Mouse (Mus musculus) MEL (cell line): ENCODE measurements at regions not wholly inside any gene's neighbourhood (a gene's known extent, or its start where the extent isn't known, plus 50 kb on each side); places are given as distances from the start of the nearest gene placed in this dataset.

Experiments
- DNase-seq: peaks from one replicate; pipeline ENCODE4 v3.0.0; 2011; ENCODE audit warnings: low read depth, low spot score
- H3K27ac ChIP-seq: 2 replicates; pipeline ENCODE4 v1.5.1; 2012; ENCODE audit warnings: low read depth, mild to moderate bottlenecking, control low read depth, low read length, moderate library complexity; ENCODE audit not compliant: control insufficient read depth
- H3K27me3 ChIP-seq, 2 experiments: fragments of 150-350 bp in 1 of 2; sonication (generic) in 1 of 2; 2 replicates each; pipeline ENCODE4 v1.6.1; 2012; ENCODE audit warnings: low read length in 2 of 2, mild to moderate bottlenecking in 2 of 2, improper control_type of control experiment in 1 of 2, moderate library complexity in 1 of 2; ENCODE audit not compliant: insufficient read depth in 2 of 2, control insufficient read depth in 1 of 2
- H3K36me3 ChIP-seq, 2 experiments: 2 replicates each; pipeline ENCODE4 v1.6.1; 2012 to 2014; ENCODE audit warnings: low read length in 2 of 2, improper control_type of control experiment in 1 of 2, inconsistent platforms in 1 of 2, mild to moderate bottlenecking in 1 of 2; ENCODE audit not compliant: insufficient read depth in 2 of 2, control insufficient read depth in 1 of 2
- H3K4me1 ChIP-seq, 2 experiments: fragments of 150-350 bp in 1 of 2; sonication (generic) in 1 of 2; 2 replicates each; pipeline ENCODE4 v1.6.1; 2012; ENCODE audit warnings: low read length in 2 of 2, improper control_type of control experiment in 1 of 2, mild to moderate bottlenecking in 1 of 2; ENCODE audit not compliant: insufficient read depth in 2 of 2, control insufficient read depth in 1 of 2
- H3K4me3 ChIP-seq, 2 experiments: fragments of 150-350 bp in 1 of 2; sonication (generic) in 1 of 2; 2 replicates each; pipeline ENCODE4 v1.5.1; 2012; ENCODE audit warnings: low read depth in 2 of 2, low read length in 2 of 2, mild to moderate bottlenecking in 2 of 2, moderate library complexity in 2 of 2, control low read depth in 1 of 2, improper control_type of control experiment in 1 of 2; ENCODE audit not compliant: control insufficient read depth in 1 of 2, insufficient read depth in 1 of 2
- H3K79me2 ChIP-seq: 2 replicates; pipeline ENCODE4 v1.6.1; 2012; ENCODE audit warnings: mild to moderate bottlenecking, low read length, moderate library complexity; ENCODE audit not compliant: control insufficient read depth, poor library complexity, insufficient read depth
- H3K9ac ChIP-seq: 2 replicates; pipeline ENCODE4 v1.6.1; 2012; ENCODE audit warnings: low read depth, mild to moderate bottlenecking, control low read depth, low read length, moderate library complexity; ENCODE audit not compliant: control insufficient read depth, poor library complexity, severe bottlenecking
- H3K9me3 ChIP-seq: fragments of 150-350 bp; sonication (generic); replicated peaks from 2 replicates; pipeline ENCODE4 v1.6.1; 2012; ENCODE audit warnings: mild to moderate bottlenecking, low read length, improper control_type of control experiment, moderate library complexity; ENCODE audit not compliant: insufficient read depth
- BHLHE40 ChIP-seq: IDR thresholded peaks from 2 replicates; pipeline ENCODE4 v1.6.1; 2012; ENCODE audit warnings: low read depth, mild to moderate bottlenecking, inconsistent platforms, low read length, improper control_type of control experiment, borderline replicate concordance
- CHD1 ChIP-seq: IDR thresholded peaks from 2 replicates; pipeline ENCODE4 v1.6.1; 2012; ENCODE audit warnings: low read depth, mild to moderate bottlenecking, inconsistent platforms, low read length, improper control_type of control experiment
- CHD2 ChIP-seq: IDR thresholded peaks from 2 replicates; pipeline ENCODE4 v1.6.1; 2011; ENCODE audit warnings: low read length, improper control_type of control experiment
- CTCF ChIP-seq, 3 experiments: IDR thresholded peaks in 2 of 3; conservative IDR thresholded peaks in 1 of 3; 2 replicates each; pipeline ENCODE4 v1.5.1; 2011 to 2012; ENCODE audit warnings: low read length in 3 of 3, low read depth in 2 of 3, mild to moderate bottlenecking in 2 of 3, improper control_type of control experiment in 1 of 3, inconsistent platforms in 1 of 3, mixed read lengths in 1 of 3, moderate library complexity in 1 of 3; ENCODE audit not compliant: control insufficient read depth in 1 of 3, insufficient read depth in 1 of 3, poor library complexity in 1 of 3, severe bottlenecking in 1 of 3
- E2F4 ChIP-seq: IDR thresholded peaks from 2 replicates; pipeline ENCODE4 v1.6.1; 2011; ENCODE audit warnings: low read depth, low read length, improper control_type of control experiment, borderline replicate concordance
- ELF1 ChIP-seq: IDR thresholded peaks from 2 replicates; pipeline ENCODE4 v1.6.1; 2014; ENCODE audit warnings: low read depth, mild to moderate bottlenecking, inconsistent platforms, low read length, improper control_type of control experiment, moderate library complexity
- EP300 ChIP-seq, 2 experiments: IDR thresholded peaks; 2 replicates each; pipeline ENCODE4 v1.6.1; 2011; ENCODE audit warnings: improper control_type of control experiment in 2 of 2, low read length in 2 of 2, low read depth in 1 of 2, mild to moderate bottlenecking in 1 of 2
- ETS1 ChIP-seq: IDR thresholded peaks from 2 replicates; pipeline ENCODE4 v1.6.1; 2012; ENCODE audit warnings: low read depth, mild to moderate bottlenecking, inconsistent platforms, low read length, improper control_type of control experiment, moderate library complexity
- GABPA ChIP-seq: IDR thresholded peaks from 2 replicates; pipeline ENCODE4 v1.6.1; 2012; ENCODE audit warnings: low read depth, mild to moderate bottlenecking, inconsistent platforms, low read length, improper control_type of control experiment, moderate library complexity
- HCFC1 ChIP-seq: IDR thresholded peaks from 2 replicates; pipeline ENCODE4 v1.6.1; 2012; ENCODE audit warnings: low read depth, mild to moderate bottlenecking, inconsistent platforms, low read length, improper control_type of control experiment, moderate library complexity
- KAT2A ChIP-seq: conservative IDR thresholded peaks from 2 replicates; pipeline ENCODE4 v1.6.1; 2012; ENCODE audit warnings: low read depth, low read length, improper control_type of control experiment, inconsistent platforms
- MAFK ChIP-seq: IDR thresholded peaks from 2 replicates; pipeline ENCODE4 v1.6.1; 2011; ENCODE audit warnings: low read depth, mild to moderate bottlenecking, low read length, improper control_type of control experiment, borderline replicate concordance
- MAZ ChIP-seq: IDR thresholded peaks from 2 replicates; pipeline ENCODE4 v1.6.1; 2012; ENCODE audit warnings: low read depth, mild to moderate bottlenecking, inconsistent platforms, low read length, improper control_type of control experiment
- MEF2A ChIP-seq: IDR thresholded peaks from 2 replicates; pipeline ENCODE4 v1.6.1; 2014; ENCODE audit warnings: low read depth, mild to moderate bottlenecking, inconsistent platforms, low read length, improper control_type of control experiment; ENCODE audit not compliant: poor library complexity, insufficient replicate concordance, severe bottlenecking; ENCODE audit errors: extremely low read depth
- MXI1 ChIP-seq: IDR thresholded peaks from 2 replicates; pipeline ENCODE4 v1.6.1; 2011; ENCODE audit warnings: mild to moderate bottlenecking, low read depth, low read length, improper control_type of control experiment
- MYB ChIP-seq: IDR thresholded peaks from 2 replicates; pipeline ENCODE4 v1.6.1; 2011; ENCODE audit warnings: mild to moderate bottlenecking, low read depth, low read length, improper control_type of control experiment
- MYC ChIP-seq: IDR thresholded peaks from 2 replicates; pipeline ENCODE4 v1.6.1; 2011; ENCODE audit warnings: low read depth, mild to moderate bottlenecking, low read length, improper control_type of control experiment, moderate library complexity
- NELFE ChIP-seq: IDR thresholded peaks from 2 replicates; pipeline ENCODE4 v1.6.1; 2011; ENCODE audit warnings: low read depth, low read length, improper control_type of control experiment
- NRF1 ChIP-seq: IDR thresholded peaks from 2 replicates; pipeline ENCODE4 v1.6.1; 2014; ENCODE audit warnings: low read depth, mild to moderate bottlenecking, inconsistent platforms, low read length, improper control_type of control experiment, moderate library complexity; ENCODE audit not compliant: poor library complexity, insufficient read depth, severe bottlenecking
- POLR2AphosphoS2 ChIP-seq: IDR thresholded peaks from 2 replicates; pipeline ENCODE4 v1.6.1; 2011; ENCODE audit warnings: low read length, improper control_type of control experiment
- POLR2AphosphoS5 ChIP-seq: IDR thresholded peaks from 2 replicates; pipeline ENCODE4 v1.6.1; 2012; ENCODE audit warnings: low read depth, borderline replicate concordance, mild to moderate bottlenecking, inconsistent platforms, low read length, moderate library complexity, mixed read lengths
- RAD21 ChIP-seq: IDR thresholded peaks from 2 replicates; pipeline ENCODE4 v1.6.1; 2011; ENCODE audit warnings: mild to moderate bottlenecking, low read depth, low read length, improper control_type of control experiment
- SIN3A ChIP-seq: IDR thresholded peaks from 2 replicates; pipeline ENCODE4 v1.6.1; 2012; ENCODE audit warnings: low read length, improper control_type of control experiment, inconsistent platforms
- SMC3 ChIP-seq: IDR thresholded peaks from 2 replicates; pipeline ENCODE4 v1.6.1; 2011; ENCODE audit warnings: low read depth, low read length, improper control_type of control experiment
- TBP ChIP-seq: IDR thresholded peaks from 2 replicates; pipeline ENCODE4 v1.8.0; 2011; ENCODE audit warnings: low read depth, low read length, improper control_type of control experiment
- TCF12 ChIP-seq: IDR thresholded peaks from 2 replicates; pipeline ENCODE4 v1.6.1; 2014; ENCODE audit warnings: low read depth, mild to moderate bottlenecking, inconsistent platforms, low read length, improper control_type of control experiment, moderate library complexity
- UBTF ChIP-seq: IDR thresholded peaks from 2 replicates; pipeline ENCODE4 v1.6.1; 2012; ENCODE audit warnings: low read depth, mild to moderate bottlenecking, inconsistent platforms, low read length, improper control_type of control experiment, moderate library complexity, borderline replicate concordance; ENCODE audit not compliant: insufficient read depth
- USF2 ChIP-seq, 2 experiments: IDR thresholded peaks; 2 replicates each; pipeline ENCODE4 v1.6.1; 2011 to 2012; ENCODE audit warnings: improper control_type of control experiment in 2 of 2, low read length in 2 of 2, borderline replicate concordance in 1 of 2, inconsistent platforms in 1 of 2, low read depth in 1 of 2, mild to moderate bottlenecking in 1 of 2; ENCODE audit not compliant: insufficient read depth in 1 of 2
- ZKSCAN1 ChIP-seq: IDR thresholded peaks from 2 replicates; pipeline ENCODE4 v1.6.1; 2012; ENCODE audit warnings: low read depth, mild to moderate bottlenecking, inconsistent platforms, low read length, improper control_type of control experiment, moderate library complexity
- ZMIZ1 ChIP-seq: IDR thresholded peaks from 2 replicates; pipeline ENCODE4 v1.6.1; 2012; ENCODE audit warnings: low read depth, mild to moderate bottlenecking, inconsistent platforms, low read length, improper control_type of control experiment, moderate library complexity
- ZNF384 ChIP-seq: IDR thresholded peaks from 2 replicates; pipeline ENCODE4 v1.6.1; 2012; ENCODE audit warnings: low read depth, mild to moderate bottlenecking, inconsistent platforms, low read length, improper control_type of control experiment

GRCm38 (mm10) chr8:26804901-26805341, 172.2 kb upstream of the Zfp703 start:
- Histone ChIP-seq H3K27ac (no peak overlapping the region), H3K4me1 (no peaks in the 10 kb centered on the region), H3K9ac (no peak overlapping the region), H3K9me3 (no peaks in the 10 kb centered on the region), H3K27me3 (no peaks in the 10 kb centered on the region), H3K79me2 (no peaks in the 10 kb centered on the region), H3K36me3 (no peaks in the 10 kb centered on the region), H3K4me3 (no peak overlapping the region)
- TF ChIP-seq MAZ, result no peak
- TF ChIP-seq MYC, result no peak
- no peak for TF ChIP-seq SIN3A
- TF ChIP-seq CHD1, result no peak
- no peak for TF ChIP-seq BHLHE40
- no peak for TF ChIP-seq POLR2AphosphoS2
- no peak for TF ChIP-seq ZKSCAN1
- TF ChIP-seq MEF2A, result no peak
- TF ChIP-seq HCFC1, result no peak
- no peak for TF ChIP-seq TCF12
- no peak for TF ChIP-seq TBP
- TF ChIP-seq ZNF384, result no peak
- TF ChIP-seq NRF1, result no peak
- TF ChIP-seq ETS1, result no peak
- no peak for TF ChIP-seq E2F4
- TF ChIP-seq GABPA, result no peak
- no peak for TF ChIP-seq MYB
- no peak for DNase-seq

GRCm38 (mm10) chr8:26805371-26805821, 171.7 kb upstream of the Zfp703 start:
- H3K9ac ChIP-seq, result no peak overlapping the region
- no peaks in the 10 kb centered on the region for H3K4me1 ChIP-seq
- TF ChIP-seq CTCF (IDR thresholded peaks at IDR 0.05 in 2 of 3, conservative IDR thresholded peaks at IDR 0.05 in 1 of 3; ENCODE audit: control insufficient read depth in 1 of 3, insufficient read depth in 1 of 3, low read depth in 2 of 3, low read length in 3 of 3, poor library complexity in 1 of 3, severe bottlenecking in 1 of 3) (no peak), UBTF (no peak), ZMIZ1 (no peak), E2F4 (no peak), SMC3 (no peak), MAFK (no peak), POLR2AphosphoS5 (no peak), ELF1 (no peak), MYB (no peak), EP300 (IDR thresholded peaks at IDR 0.05; ENCODE audit: low read depth in 1 of 2, low read length in 2 of 2) (no peak), TCF12 (no peak), BHLHE40 (no peak), CHD2 (no peak), CHD1 (no peak), MXI1 (no peak), ZNF384 (no peak), USF2 (IDR thresholded peaks at IDR 0.05; ENCODE audit: borderline replicate concordance in 1 of 2, insufficient read depth in 1 of 2, low read depth in 1 of 2, low read length in 2 of 2) (no peak), NELFE (no peak), KAT2A (no peak), RAD21 (no peak)
- no peaks in the 10 kb centered on the region for H3K36me3 ChIP-seq
- no peaks in the 10 kb centered on the region for H3K9me3 ChIP-seq
- no peaks in the 10 kb centered on the region for H3K79me2 ChIP-seq
- H3K4me3 ChIP-seq, result no peak overlapping the region
- H3K27me3 ChIP-seq, result no peaks in the 10 kb centered on the region
- H3K27ac ChIP-seq, result no peak overlapping the region
- no peak for DNase-seq
